In the genomic region with DNA sequence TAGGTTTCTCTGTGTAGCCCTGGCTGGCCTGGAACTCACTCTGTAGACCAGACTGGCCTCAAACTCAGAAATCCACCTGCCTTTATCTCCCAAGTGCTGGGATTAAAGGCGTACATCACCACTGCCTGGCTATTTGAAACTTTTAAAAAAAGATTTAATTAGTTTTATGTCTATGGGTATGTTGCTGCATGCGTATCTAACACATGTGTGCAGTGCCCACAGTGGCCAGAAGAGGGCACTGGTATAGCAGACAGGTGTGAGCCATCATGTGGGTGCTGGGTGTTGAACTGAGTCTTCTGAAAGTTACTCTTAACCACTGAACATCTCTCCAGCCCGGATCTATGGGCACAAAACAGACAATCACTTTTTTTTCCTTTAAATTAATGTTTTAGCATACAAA, we compare ENCODE assay signal across 8 mouse cellular contexts. TPM values are rescaled to one million over a fixed set of nuclear protein-coding genes. Genes with fewer than 3 reads are reported as not detected.
A peak's percentile ranks its signal among the peaks of the same experiment; 100 is the strongest.
DNase-seq lines count a peak whose midpoint lies in the region; ATAC-seq and TF ChIP-seq lines count a peak whose summit lies in the region.

No protein-coding gene starts in this region.

- in situ Hi-C loops in CH12.LX (cut with MboI; ENCODE audit: low pct_ligation_motif_present, low pct_unique_long_range_greater_than_20kb, low sequenced_read_pairs), result no loop called here

- peaks cover 33% of the 10 kb centered on the region for H3K79me2 ChIP-seq in CH12.LX (replicated peaks; ENCODE audit: control insufficient read depth, extremely low read depth, insufficient read depth, poor library complexity, severe bottlenecking)

- no peaks in the 10 kb centered on the region for H3K9me3 ChIP-seq in kidney, embryonic 16.5 days (ENCODE audit: low read length)
- H3K9me3 ChIP-seq in CH12.LX (replicated peaks; ENCODE audit: low read length), result no peaks in the 10 kb centered on the region

- H3K27me3 ChIP-seq in kidney, adult 2 months (replicated peaks; ENCODE audit: control insufficient read depth, insufficient read depth, low read length), result no peaks in the 10 kb centered on the region
- no peaks in the 10 kb centered on the region for H3K27me3 ChIP-seq in kidney, embryonic 16.5 days (ENCODE audit: insufficient read depth, low read length)
- no peaks in the 10 kb centered on the region for H3K27me3 ChIP-seq in CH12.LX (replicated peaks)

- H3K4me3 ChIP-seq in kidney, adult 2 months (ENCODE audit: insufficient read depth, low read depth, low read length), result no peak overlapping the region
- H3K4me3 ChIP-seq in kidney, embryonic 16.5 days (ENCODE audit: low read length), result no peak overlapping the region
- no peak overlapping the region for H3K4me3 ChIP-seq in CH12.LX (replicated peaks in 1 of 3; ENCODE audit: low read depth in 2 of 3, low read length in 2 of 3, poor library complexity in 1 of 3)

- H3K4me1 ChIP-seq in kidney, adult 2 months (ENCODE audit: control insufficient read depth, insufficient read depth, low read length), result peaks cover 8% of the 10 kb centered on the region; the same call in 1 of the 2 replicates
- 0 out of 2 replicates have a peak, but pooled peaks cover 4% of the 10 kb centered on the region for H3K4me1 ChIP-seq in kidney, embryonic 16.5 days (ENCODE audit: insufficient read depth, low read length)
- peaks cover 0 to 21% of the 10 kb centered on the region in 2 experiments; a peak in 1 of 4 replicates for H3K4me1 ChIP-seq in CH12.LX (ENCODE audit: control insufficient read depth in 1 of 2, insufficient read depth in 2 of 2)

- peak; percentile 31 for DNase-seq in kidney, adult 2 months
- peak; percentile 37 for DNase-seq in CH12.LX (ENCODE audit: extremely low read depth)
- peak; percentile 24 for DNase-seq in c-Kit-positive CD71-negative TER-119-negative erythroid progenitor cells, embryonic 14.5 days (ENCODE audit: low read depth)
- peak; percentile 20 for DNase-seq in mesoderm, embryonic 11.5 days (ENCODE audit: low read depth, low spot score)
- no peak for DNase-seq in ovary, adult 18-20 months (ENCODE audit: low spot score)
- no peak for DNase-seq in left cerebral cortex, adult 9 months (ENCODE audit: low spot score in 2 of 2)
- no peak for DNase-seq in frontal cortex, postnatal 25 days (ENCODE audit: low spot score in 2 of 2)

- no peak overlapping the region for H3K9ac ChIP-seq in kidney, embryonic 16.5 days (replicated peaks; ENCODE audit: low read length)
- H3K9ac ChIP-seq in CH12.LX (ENCODE audit: insufficient read depth, low read depth), result no peak overlapping the region

- TF ChIP-seq CTCF in kidney, adult 2 months (conservative IDR thresholded peaks at IDR 0.05; ENCODE audit: insufficient read depth, insufficient read length, low read depth, low read length), result peak; percentile 45
- peak in 1 of 2 experiments; percentile 36; a peak in 2 of 4 replicates for TF ChIP-seq CTCF in CH12.LX (conservative IDR thresholded peaks at IDR 0.05 in 1 of 2, IDR thresholded peaks at IDR 0.05 in 1 of 2; ENCODE audit: low read depth in 2 of 2, low read length in 2 of 2)

- no peak overlapping the region for H3K4me2 ChIP-seq in kidney, embryonic 16.5 days (replicated peaks; ENCODE audit: low read depth, low read length)
- H3K4me2 ChIP-seq in CH12.LX (ENCODE audit: insufficient read depth, low read depth, poor library complexity, severe bottlenecking), result no peak overlapping the region

- WGBS in kidney, adult 2 months, result 97% methylated on average over 3 of the region's 3 CpGs
- 96% methylated on average over 3 of the region's 3 CpGs for WGBS in kidney, embryonic 16.5 days

- no peak for TF ChIP-seq POLR2A in kidney, adult 2 months (IDR thresholded peaks at IDR 0.05; ENCODE audit: low read depth, low read length)
- no peak for TF ChIP-seq POLR2A in CH12.LX (IDR thresholded peaks at IDR 0.05; ENCODE audit: low read depth, low read length)

- no peaks in the 10 kb centered on the region for H3K36me3 ChIP-seq in kidney, adult 2 months (ENCODE audit: control insufficient read depth, insufficient read depth, low read length)
- no peaks in the 10 kb centered on the region for H3K36me3 ChIP-seq in kidney, embryonic 16.5 days (ENCODE audit: insufficient read depth, low read length)
- peaks cover 0 to 24% of the 10 kb centered on the region in 2 experiments for H3K36me3 ChIP-seq in CH12.LX (replicated peaks in 1 of 2; ENCODE audit: control insufficient read depth in 1 of 2, insufficient read depth in 1 of 2, low read length in 1 of 2)

- no peak for TF ChIP-seq RAD21 in CH12.LX (IDR thresholded peaks at IDR 0.05; ENCODE audit: low read depth, low read length)

- ATAC-seq in kidney, embryonic 16.5 days (ENCODE audit: low FRiP score, low TSS enrichment), result no peak

- H3K27ac ChIP-seq in kidney, adult 2 months (ENCODE audit: insufficient read depth, low read depth, low read length), result no peak overlapping the region
- no peak overlapping the region for H3K27ac ChIP-seq in kidney, embryonic 16.5 days (ENCODE audit: low read length)
- no peak overlapping the region for H3K27ac ChIP-seq in CH12.LX (ENCODE audit: insufficient read depth, low read depth)

- dilution Hi-C loops in CH12.LX (cut with MboI; ENCODE audit: extremely low pct_ligation_motif_present, extremely low pct_unique_long_range_greater_than_20kb, low sequenced_read_pairs), result no loop called here

- TF ChIP-seq EP300 in CH12.LX (IDR thresholded peaks at IDR 0.05; ENCODE audit: low read length), result no peak

TF ChIP-seq in CH12.LX, 34 proteins besides CTCF, POLR2A, EP300 and RAD21:
- TF ChIP-seq ZC3H11A (IDR thresholded peaks at IDR 0.05; ENCODE audit: low read depth, low read length) (no peak), E2F4 (IDR thresholded peaks at IDR 0.05; ENCODE audit: insufficient replicate concordance, low read depth, low read length) (no peak), BHLHE40 (IDR thresholded peaks at IDR 0.05; ENCODE audit: low read depth, low read length) (no peak), CHD2 (IDR thresholded peaks at IDR 0.05; ENCODE audit: low read length) (no peak)

RNA-seq across cellular contexts. Expression of gene Abl2, which starts 7.5 kb away (rescaled TPM):
- 6.3 and 7.5 TPM in 2 replicates for polyA plus RNA-seq in kidney, adult 2 months (2012; rRNA removed)
- 4.0 and 5.0 TPM in 2 replicates for polyA plus RNA-seq in kidney, embryonic 16.5 days (2015; fragmentation: Nextera tagmentation; extraction: Ambion mirVana)
- total RNA-seq in CH12.LX (2012; rRNA removed) (15.5 and 18.8 TPM in 2 replicates), CH12.LX (2014; rRNA removed) (9.8 and 10.0 TPM in 2 replicates)
- 18.4 and 19.8 TPM in 2 replicates for polyA plus RNA-seq in CH12.LX (2012; ENCODE audit: insufficient read length, low read depth)

RNA-seq across cellular contexts. Expression of gene Gm10031, which starts 42.3 kb away (rescaled TPM):
- 9.2 and 13.2 TPM in 2 replicates for polyA plus RNA-seq in kidney, adult 2 months (2012; rRNA removed)
- polyA plus RNA-seq in kidney, embryonic 16.5 days (2015; fragmentation: Nextera tagmentation; extraction: Ambion mirVana), result 0.35 and 1.3 TPM in 2 replicates
- total RNA-seq in CH12.LX (2012; rRNA removed) (12.8 and 15.2 TPM in 2 replicates), CH12.LX (2014; rRNA removed) (42.9 and 44.8 TPM in 2 replicates)
- polyA plus RNA-seq in CH12.LX (2012; ENCODE audit: insufficient read length, low read depth), result 17.3 and 22.8 TPM in 2 replicates

Comparison
In these comparisons a context has a peak if more than half of its experiments do, and no peak if none do; other contexts are left out.
1. DNase-seq: peak in kidney, adult 2 months (single experiment), CH12.LX (single experiment), c-Kit-positive CD71-negative TER-119-negative erythroid progenitor cells, embryonic 14.5 days (single experiment) and mesoderm, embryonic 11.5 days (single experiment); none in ovary, adult 18-20 months (single experiment), left cerebral cortex, adult 9 months (0 of 2) and frontal cortex, postnatal 25 days (0 of 2).